Mouse (Mus musculus) right cerebral cortex, postnatal 25 days (tissue): ENCODE measurements around the gene Efnb3.
A peak's percentile ranks its signal among the peaks of the same experiment; 100 is the strongest.
"Not testable (repeated sequence)": the region's sequence is repeated elsewhere in the genome, so short reads cannot be mapped to it uniquely, and the experiment has no call there.

Experiments used
- DNase-seq: peaks from one replicate; pipeline ENCODE4 v3.0.0; 2022

Efnb3 gene

GRCm38 (mm10) chr11:69547071-69547470 is 12.9 kb downstream of the Efnb3 start:
- DNase-seq, result no peak

- peak; percentile 77 for DNase-seq
These were observed 13.5 kb downstream of the Efnb3 start for GRCm38 (mm10) chr11:69546423-69547053.

DNA sequence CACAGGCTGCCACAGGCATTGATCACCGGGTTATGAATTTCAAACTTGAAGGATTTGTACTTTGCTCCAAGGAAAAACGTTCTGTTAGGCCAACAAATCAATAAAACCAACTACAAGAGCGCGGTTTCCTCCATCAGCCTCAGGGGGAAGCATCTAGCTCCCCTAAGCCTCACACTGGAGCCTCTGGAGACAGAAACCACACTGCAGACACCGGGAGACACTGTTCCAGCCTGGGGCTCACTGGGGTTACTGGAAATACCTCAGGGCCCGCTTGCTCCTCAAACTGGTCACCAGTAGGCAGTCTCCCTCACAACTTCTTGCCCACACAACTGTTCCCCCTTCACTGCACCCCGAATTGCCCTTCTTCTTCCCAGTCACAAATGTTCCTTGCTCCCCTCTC is 14.0 kb downstream of the Efnb3 start:
- DNase-seq, result no peak

DNA sequence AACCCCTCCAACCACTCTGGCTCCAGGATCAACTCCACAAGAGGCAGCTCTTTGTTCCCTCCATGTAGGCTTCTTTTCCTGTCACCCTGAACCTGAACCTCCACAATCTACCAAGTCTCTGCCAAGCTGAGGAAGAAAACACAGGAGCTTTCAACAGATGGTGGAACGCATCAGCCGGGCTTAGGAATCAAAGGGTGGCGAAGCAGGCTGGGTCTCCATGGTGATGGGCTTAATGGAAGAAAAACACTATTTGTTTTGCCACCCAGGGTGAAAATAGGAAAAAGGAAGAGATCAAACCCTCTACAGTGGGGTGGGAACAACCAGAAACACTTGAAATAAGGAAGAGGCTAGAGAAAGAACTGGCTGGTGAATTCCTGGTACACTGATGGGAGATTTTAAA is 16.4 kb downstream of the Efnb3 start:
- DNase-seq, result no peak

DNA sequence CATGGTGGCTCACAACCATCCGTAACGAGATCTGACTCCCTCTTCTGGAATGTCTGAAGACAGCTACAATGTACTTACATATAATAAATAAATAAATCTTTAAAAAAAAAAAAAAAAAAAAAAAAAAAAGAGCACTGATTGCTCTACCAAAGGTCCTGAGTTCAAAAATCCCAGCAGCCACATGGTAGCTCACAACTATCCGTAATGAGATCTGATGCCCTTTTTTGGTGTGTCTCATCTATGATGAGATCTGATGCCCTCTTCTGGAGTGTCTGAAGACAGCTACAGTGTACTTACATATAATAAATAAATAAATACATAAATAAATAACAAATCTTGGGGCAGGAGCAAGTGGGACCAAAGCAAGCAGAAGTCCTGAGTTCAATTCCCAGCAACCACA is 18.3 kb downstream of the Efnb3 start:
- not testable (repeated sequence) for DNase-seq

DNA sequence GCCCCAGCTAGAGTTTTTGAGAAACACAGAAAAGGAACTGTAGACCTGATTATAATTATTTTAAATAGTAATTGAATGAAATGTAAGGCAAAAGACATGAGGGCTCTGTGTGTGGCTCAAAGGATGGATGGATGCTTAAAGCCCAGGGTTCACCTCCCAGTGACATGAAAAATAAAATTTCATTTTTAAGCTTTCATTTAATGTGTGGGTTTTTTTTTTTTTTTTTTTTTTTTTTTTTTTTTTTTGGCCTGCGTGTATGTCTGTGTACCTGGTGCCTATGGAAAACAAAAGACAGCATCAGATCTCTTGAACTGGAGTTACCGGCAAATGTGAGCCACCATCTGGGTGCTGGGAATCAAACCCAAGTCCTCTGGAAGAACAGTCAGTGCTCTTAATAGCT is 19.3 kb downstream of the Efnb3 start:
- DNase-seq, result no peak

DNA sequence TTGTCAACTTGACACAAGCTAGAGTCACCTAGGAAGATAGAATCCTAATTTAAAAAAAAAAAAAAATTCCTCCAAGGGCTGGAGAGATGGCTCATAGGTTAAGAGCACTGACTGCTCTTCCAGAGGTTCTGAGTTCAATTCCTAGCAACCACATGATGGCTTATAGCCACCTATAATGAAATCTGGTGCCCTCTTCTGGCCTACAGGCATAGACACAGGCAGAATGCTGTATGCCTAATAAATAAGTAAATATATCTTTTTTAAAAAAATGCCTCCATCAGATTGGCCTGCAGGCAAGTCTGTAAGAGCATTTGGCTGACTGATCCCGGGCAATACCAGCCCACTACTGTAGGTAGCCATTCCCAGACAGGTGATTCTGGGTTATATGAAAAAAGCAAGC is 25.0 kb downstream of the Efnb3 start:
- no peak for DNase-seq

- DNase-seq, result no peak
These were observed 27.4 kb downstream of the Efnb3 start for GRCm38 (mm10) chr11:69532480-69533150.

DNA sequence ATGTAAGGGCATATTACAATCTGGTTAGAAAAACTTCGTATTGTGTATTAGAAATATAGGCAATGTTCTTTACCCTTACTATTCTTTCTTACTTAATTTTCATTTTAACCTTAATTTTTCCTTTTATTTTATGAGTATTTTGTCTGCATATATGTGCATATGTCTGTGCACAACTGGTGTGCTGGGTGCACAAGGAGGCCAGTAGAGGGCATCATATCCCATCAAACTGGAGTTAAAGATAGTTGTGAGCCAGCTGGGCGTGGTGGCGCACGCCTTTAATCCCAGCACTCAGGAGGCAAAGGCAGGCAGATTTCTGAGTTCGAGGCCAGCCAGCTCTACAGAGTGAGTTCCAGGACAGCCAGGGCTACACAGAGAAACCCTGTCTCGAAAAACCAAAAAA is 29.2 kb downstream of the Efnb3 start:
- not testable (repeated sequence) for DNase-seq

DNA sequence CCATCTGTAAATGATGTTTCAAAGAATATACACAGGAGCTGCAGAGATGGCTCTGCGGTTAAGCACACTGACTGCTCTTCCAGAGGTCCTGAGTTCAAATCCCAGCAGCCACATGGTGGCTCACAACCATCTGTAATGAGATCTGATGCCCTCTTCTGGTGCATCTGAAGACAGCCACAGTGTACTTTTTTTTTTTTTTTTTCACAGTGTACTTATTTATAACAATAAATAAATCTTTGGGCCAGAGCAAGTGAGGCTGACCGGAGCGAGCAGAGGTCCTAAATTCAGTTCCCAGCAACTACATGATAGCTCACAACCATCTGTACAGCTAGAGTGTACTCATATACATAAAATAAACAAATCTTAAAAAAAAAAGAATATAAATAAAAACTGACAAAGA is 29.7 kb downstream of the Efnb3 start:
- DNase-seq, result not testable (repeated sequence)

DNA sequence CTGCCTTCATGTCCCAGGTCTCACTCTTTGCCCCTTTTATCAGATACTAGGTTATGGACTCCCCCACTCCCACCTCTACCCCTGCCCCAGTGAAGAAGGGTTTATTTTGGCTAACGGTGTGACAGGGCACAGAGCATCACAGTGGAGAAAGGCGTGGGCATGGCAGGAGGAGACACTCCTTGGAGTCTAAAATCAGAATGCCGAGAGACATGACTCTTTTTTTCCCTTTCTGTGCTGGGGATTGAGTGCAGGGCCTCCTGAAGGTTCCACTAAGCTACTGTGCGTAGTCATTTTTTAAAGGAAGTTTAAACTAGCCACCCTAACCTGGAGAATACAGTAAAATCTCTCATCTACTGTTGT is 32.0 kb downstream of the Efnb3 start:
- DNase-seq, result no peak

- DNase-seq, result no peak
These were observed 32.6 kb downstream of the Efnb3 start for GRCm38 (mm10) chr11:69527098-69528030.

DNA sequence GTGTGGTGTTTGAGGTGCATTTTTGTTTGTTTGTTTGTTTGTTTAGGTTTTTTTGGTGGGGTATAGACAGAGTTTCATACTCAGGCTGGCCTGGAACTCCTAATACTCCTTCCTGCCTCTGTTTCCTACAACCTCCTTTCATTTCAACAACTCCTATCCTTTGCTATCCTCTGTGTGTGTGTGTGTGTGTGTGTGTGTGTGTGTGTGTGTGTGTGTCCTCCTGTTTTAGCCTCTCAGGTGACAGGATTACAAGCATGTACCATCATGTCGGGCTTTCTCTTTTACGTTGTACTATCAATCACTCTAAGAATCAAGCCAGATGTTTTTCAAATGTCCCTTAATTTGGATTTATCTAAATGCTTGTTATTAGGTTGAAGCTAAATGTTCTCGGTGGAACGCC is 33.4 kb downstream of the Efnb3 start:
- DNase-seq, result no peak

DNA sequence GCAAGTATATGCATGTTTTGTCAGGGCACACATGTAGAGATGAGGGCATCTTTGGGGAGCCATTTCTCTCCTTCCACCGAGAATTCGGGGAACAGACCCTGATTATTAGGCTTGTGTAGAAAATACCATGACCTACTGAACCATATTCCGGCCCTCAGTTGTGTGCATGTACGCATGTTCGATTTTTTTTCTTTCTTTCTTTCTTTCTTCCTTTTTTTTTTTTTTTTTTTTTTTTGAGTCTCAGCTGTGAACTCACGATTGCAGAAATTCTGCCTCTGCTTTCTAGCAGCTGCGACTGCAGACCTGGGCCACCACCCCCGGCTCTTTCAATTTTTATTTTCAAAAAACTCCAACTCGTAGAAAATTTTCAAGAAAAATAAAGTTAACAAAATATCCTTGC is 34.3 kb downstream of the Efnb3 start:
- no peak for DNase-seq

DNA sequence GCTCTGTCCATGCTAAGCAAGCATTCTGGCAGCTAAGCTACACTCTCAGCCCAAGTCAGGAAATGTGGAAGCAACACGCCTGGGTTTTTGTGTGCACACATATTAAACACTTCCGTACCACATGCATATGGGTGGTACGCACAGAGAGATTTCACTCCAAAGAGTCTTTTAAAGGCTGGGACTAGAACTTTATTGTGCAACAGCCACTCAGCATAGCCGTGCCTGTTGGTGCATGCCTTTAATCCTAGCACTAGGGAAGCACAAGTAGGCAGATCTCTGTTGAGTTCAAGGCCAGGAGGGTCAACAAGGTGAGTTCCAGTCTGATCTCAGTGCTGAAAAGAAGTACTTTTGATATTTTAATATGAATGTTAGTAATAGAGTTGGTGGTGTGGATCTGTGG is 36.4 kb downstream of the Efnb3 start:
- DNase-seq, result no peak

DNA sequence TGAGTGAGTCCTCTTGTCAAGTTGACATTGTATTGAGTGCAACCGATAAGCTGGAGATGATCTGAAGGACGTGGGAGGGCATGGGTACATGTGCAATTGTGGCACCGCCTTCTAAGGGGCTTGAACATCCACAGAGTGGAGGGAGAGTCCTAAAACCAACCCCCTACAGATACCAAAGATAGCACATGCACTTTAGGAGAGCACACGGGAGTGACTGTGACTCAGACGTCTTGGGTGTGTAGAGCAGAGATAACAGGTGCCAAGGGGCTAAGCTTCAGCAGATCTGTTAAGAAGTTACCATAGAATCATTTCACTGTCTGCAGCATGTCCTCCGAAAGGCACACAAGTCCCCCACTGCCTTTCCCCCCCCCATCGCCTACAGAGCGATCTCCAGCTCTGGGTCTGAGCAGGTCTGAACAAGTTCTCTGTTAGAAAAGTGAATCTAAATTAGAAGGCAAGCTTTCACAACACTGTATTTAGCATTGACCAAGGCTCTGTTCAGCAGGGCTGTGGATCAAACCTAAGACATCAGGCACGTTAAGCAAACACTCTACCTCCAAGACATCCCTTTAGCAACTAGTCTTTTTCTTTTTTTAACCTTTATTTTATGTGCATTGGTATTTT is 38.4 kb downstream of the Efnb3 start:
- DNase-seq, result no peak

GRCm38 (mm10) chr11:69519976-69520375 is 40.0 kb downstream of the Efnb3 start:
- no peak for DNase-seq

GRCm38 (mm10) chr11:69516661-69517060 is 43.3 kb downstream of the Efnb3 start:
- no peak for DNase-seq

GRCm38 (mm10) chr11:69516151-69516640 is 43.8 kb downstream of the Efnb3 start:
- no peak for DNase-seq

DNA sequence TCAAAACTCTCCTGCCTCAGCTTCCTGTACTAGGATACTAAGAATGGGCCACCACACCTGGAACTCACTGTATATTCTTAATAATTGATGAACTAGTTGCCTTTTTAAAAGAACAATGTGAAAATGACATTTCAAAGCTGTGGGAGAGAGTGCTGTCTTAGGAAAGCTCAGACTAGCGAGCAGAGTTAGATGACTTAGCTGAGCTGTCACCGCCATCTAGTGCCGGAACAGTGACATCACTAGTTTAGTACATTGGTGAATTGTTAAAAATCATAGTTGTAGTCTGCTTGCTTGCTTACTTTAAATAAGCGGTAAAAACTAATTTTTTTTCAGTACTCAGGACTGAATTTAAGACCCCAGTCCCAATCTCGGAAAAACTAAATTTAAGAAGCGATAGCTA is 46.2 kb downstream of the Efnb3 start:
- DNase-seq, result peak; percentile 41

DNA sequence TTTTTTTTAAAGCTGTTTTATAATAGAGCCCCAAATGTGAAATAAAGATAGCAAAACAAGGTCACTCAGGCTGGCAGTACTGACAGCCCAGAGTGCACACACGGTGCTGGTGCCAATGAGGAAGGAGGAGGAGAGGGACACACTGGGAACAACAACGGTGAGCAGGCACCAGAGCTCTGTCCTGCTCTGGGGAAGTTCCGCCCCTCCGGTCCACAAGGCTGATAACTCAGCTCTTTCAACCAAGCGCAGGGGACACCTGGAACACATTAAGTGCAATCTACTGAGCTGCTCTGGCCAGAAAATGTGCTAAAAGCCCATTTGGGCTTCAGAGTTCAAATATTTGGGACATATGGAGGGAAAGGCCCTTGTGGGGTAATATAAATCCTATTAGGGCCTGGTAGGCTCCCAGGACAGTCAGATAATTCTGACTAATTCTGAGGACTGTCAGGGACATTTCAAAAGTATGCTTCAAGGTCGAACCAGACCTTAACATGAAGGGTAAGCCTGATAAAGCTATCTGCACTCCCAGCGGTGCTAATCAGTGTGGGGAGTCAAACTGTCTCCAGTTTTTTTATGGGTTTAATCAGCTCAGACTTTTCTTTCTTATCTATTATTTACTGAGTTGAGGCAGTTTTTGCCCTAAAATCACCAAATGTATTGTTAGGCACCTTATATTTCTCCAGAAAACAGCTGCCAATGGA is 49.1 kb downstream of the Efnb3 start:
- no peak for DNase-seq
